Mouse (Mus musculus) limb, embryonic 15.5 days (tissue): ENCODE data around the gene Pde4c. TPM values are rescaled to one million over a fixed set of nuclear protein-coding genes. Genes with fewer than 3 reads are reported as not detected.

Experiments used
- ATAC-seq: fragments of 200-750 bp; cut with Nextera tagmentation; 2 replicates; pipeline ENCODE4 v1.8.0; 2017; ENCODE audit warnings: low read depth, moderate TSS enrichment; ENCODE audit not compliant: insufficient number of reproducible peaks, low FRiP score, low TSS enrichment
- H3K27ac ChIP-seq: fragments of 300-500 bp; sonication (generic); 2 replicates; pipeline ENCODE4 v1.5.1; 2015; ENCODE audit warnings: moderate library complexity, mild to moderate bottlenecking, inconsistent platforms
- H3K27me3 ChIP-seq: fragments of 300-500 bp; sonication (generic); 2 replicates; pipeline ENCODE4 v1.6.1; 2015; ENCODE audit warnings: inconsistent platforms
- H3K36me3 ChIP-seq: fragments of 300-500 bp; sonication (generic); 2 replicates; pipeline ENCODE4 v1.6.1; 2015; ENCODE audit warnings: inconsistent platforms
- H3K4me1 ChIP-seq: fragments of 300-500 bp; sonication (generic); 2 replicates; pipeline ENCODE4 v1.6.1; 2015; ENCODE audit warnings: inconsistent platforms
- H3K4me2 ChIP-seq: fragments of 300-500 bp; sonication (generic); 2 replicates; pipeline ENCODE4 v1.6.1; 2015; ENCODE audit warnings: mild to moderate bottlenecking, inconsistent platforms
- H3K4me3 ChIP-seq: fragments of 300-500 bp; sonication (generic); 2 replicates; pipeline ENCODE4 v1.5.1; 2015; ENCODE audit warnings: mild to moderate bottlenecking, inconsistent platforms
- H3K9ac ChIP-seq: fragments of 300-500 bp; sonication (generic); 2 replicates; pipeline ENCODE4 v1.6.1; 2015; ENCODE audit warnings: inconsistent platforms
- H3K9me3 ChIP-seq: fragments of 300-500 bp; sonication (generic); 2 replicates; pipeline ENCODE4 v1.6.1; 2016; ENCODE audit warnings: inconsistent platforms
- WGBS: fragments of 180-500 bp; shearing (Covaris S2); methylation state at CpG from one replicate; pipeline ENCODE4 v1.1.7; 2015; 5-methylcytosine and 5-hydroxymethylcytosine counted together
- polyA plus RNA-seq: library from polyadenylated mRNA; unstranded; fragments of >200 nt; fragmentation: Nextera tagmentation; extraction: Ambion mirVana; gene quantifications from 2 replicates; pipeline ENCODE4 v1.2.1, GENCODE M21; 2015

Pde4c gene
- polyA plus RNA-seq, 1 experiment from 2014 or later, result 0.05 TPM

- H3K9ac ChIP-seq, result no peak overlapping the region
- no peaks in the 10 kb centered on the region for H3K9me3 ChIP-seq
- no peaks in the 10 kb centered on the region for H3K36me3 ChIP-seq
- 91% methylated on average over 1 of the region's 1 CpGs for WGBS
- H3K4me3 ChIP-seq, result no peak overlapping the region
- no peak overlapping the region for H3K27ac ChIP-seq
- H3K27me3 ChIP-seq, result no peaks in the 10 kb centered on the region
- H3K4me1 ChIP-seq, result no peaks in the 10 kb centered on the region
- H3K4me2 ChIP-seq, result no peak overlapping the region
- no peak for ATAC-seq
Observed at GRCm38 (mm10) chr8:70710296-70710695, 13.2 kb upstream of the Pde4c start.

DNA sequence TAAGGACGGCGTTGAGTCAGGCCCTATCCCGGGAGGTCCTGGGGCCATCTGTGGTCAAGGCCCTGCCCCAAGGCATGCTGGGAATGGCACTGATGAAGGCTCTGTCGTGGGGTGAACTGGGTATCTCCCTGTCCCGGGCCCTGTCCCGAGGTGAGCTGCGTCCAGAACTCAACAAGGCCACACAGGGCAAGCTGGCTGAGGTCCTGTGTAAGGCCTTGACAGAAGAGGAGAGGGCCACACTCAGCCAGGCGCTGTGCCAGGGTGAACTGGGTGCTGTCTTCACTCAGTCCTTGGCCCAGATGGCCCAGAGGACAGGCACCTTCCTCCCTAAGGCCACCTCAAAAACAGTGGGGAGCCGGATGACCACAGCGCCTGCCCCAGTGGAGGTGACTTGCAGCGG, 12.5 kb upstream of the Pde4c start:
- Histone ChIP-seq H3K9ac (no peak overlapping the region), H3K9me3 (no peaks in the 10 kb centered on the region), H3K27ac (no peak overlapping the region), H3K4me1 (no peaks in the 10 kb centered on the region), H3K4me2 (no peak overlapping the region), H3K36me3 (no peaks in the 10 kb centered on the region), H3K27me3 (no peaks in the 10 kb centered on the region), H3K4me3 (no peak overlapping the region)
- 87% methylated on average over 11 of the region's 11 CpGs for WGBS
- ATAC-seq, result no peak

- Histone ChIP-seq H3K9me3 (no peaks in the 10 kb centered on the region), H3K4me3 (no peak overlapping the region), H3K27ac (no peak overlapping the region), H3K4me2 (no peak overlapping the region), H3K36me3 (no peaks in the 10 kb centered on the region), H3K9ac (no peak overlapping the region), H3K4me1 (peaks cover 3% of the 10 kb centered on the region; the same call in 1 of the 2 replicates), H3K27me3 (0 out of 2 replicates have a peak, but pooled peaks cover 7% of the 10 kb centered on the region)
- no peak for ATAC-seq
- WGBS, result 75% methylated on average over 7 of the region's 7 CpGs
Observed at GRCm38 (mm10) chr8:70713991-70714390, 9.5 kb upstream of the Pde4c start.

DNA sequence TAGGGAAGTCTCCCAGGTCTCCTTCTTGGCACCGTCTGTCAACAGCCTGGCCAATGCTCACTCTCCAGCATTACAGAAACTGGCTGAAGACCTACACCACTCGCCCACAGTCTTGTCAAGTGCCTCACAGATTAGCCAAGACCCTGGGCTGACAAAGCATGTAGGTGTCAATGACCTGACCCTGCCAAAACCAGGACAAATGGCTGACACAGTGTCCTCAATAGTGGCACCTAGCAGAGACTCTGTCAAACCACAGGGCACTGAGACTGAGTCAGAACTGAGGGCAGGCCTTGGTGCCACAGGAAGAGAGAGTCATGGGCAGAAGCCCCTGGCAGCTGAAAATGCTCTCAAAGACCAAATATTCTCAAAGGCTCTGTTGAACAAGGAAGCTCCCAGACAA, 8.4 kb upstream of the Pde4c start:
- no peak overlapping the region for H3K4me3 ChIP-seq
- ATAC-seq, result no peak
- WGBS, result 52% methylated on average over 2 of the region's 2 CpGs

GRCm38 (mm10) chr8:70716521-70717400, 6.8 kb upstream of the Pde4c start:
- no peak overlapping the region for H3K4me2 ChIP-seq
- no peaks in the 10 kb centered on the region for H3K9me3 ChIP-seq
- H3K4me1 ChIP-seq, result peaks cover 3% of the 10 kb centered on the region; the same call in 1 of the 2 replicates
- 84% methylated on average over 40 of the region's 40 CpGs for WGBS
- no peak for ATAC-seq
- no peak overlapping the region for H3K4me3 ChIP-seq
- no peak overlapping the region for H3K9ac ChIP-seq
- no peaks in the 10 kb centered on the region for H3K36me3 ChIP-seq
- 0 out of 2 replicates have a peak, but pooled peaks cover 7% of the 10 kb centered on the region for H3K27me3 ChIP-seq
- no peak overlapping the region for H3K27ac ChIP-seq

More for the DNA sequence above, 8.4 kb upstream of the Pde4c start:
- Histone ChIP-seq H3K9me3 (no peaks in the 10 kb centered on the region), H3K9ac (no peak overlapping the region), H3K36me3 (no peaks in the 10 kb centered on the region), H3K27ac (no peak overlapping the region), H3K4me2 (no peak overlapping the region), H3K4me1 (peaks cover 3% of the 10 kb centered on the region; the same call in 1 of the 2 replicates), H3K27me3 (0 out of 2 replicates have a peak, but pooled peaks cover 7% of the 10 kb centered on the region)

- no peaks in the 10 kb centered on the region for H3K36me3 ChIP-seq
- H3K4me2 ChIP-seq, result no peak within 1 kb of the TSS
- no peak within 1 kb of the TSS for H3K4me3 ChIP-seq
- WGBS, result 1% methylated on average over 19 of the region's 19 CpGs
- 0 out of 2 replicates have a peak, but pooled peaks cover 7% of the 10 kb centered on the region for H3K27me3 ChIP-seq
- H3K9me3 ChIP-seq, result no peaks in the 10 kb centered on the region
- ATAC-seq, result no peak
- no peak within 1 kb of the TSS for H3K27ac ChIP-seq
- H3K4me1 ChIP-seq, result peaks cover 3% of the 10 kb centered on the region; the same call in 1 of the 2 replicates
- H3K9ac ChIP-seq, result no peak within 1 kb of the TSS
Observed at GRCm38 (mm10) chr8:70718297-70718696, 5.2 kb upstream of the Pde4c start, which contains the start of gene Gm3336. TSS of gene Gm3336 (plus strand) at chr8:70718543.

- Histone ChIP-seq H3K4me3 (no peak overlapping the region), H3K4me2 (no peak overlapping the region), H3K9ac (no peak overlapping the region), H3K36me3 (no peaks in the 10 kb centered on the region), H3K27me3 (0 out of 2 replicates have a peak, but pooled peaks cover 7% of the 10 kb centered on the region), H3K4me1 (peaks cover 3% of the 10 kb centered on the region; the same call in 1 of the 2 replicates), H3K9me3 (no peaks in the 10 kb centered on the region), H3K27ac (no peak overlapping the region)
- 56% methylated on average over 9 of the region's 9 CpGs for WGBS
- ATAC-seq, result no peak
Observed at GRCm38 (mm10) chr8:70719796-70720270, 3.7 kb upstream of the Pde4c start.

GRCm38 (mm10) chr8:70720739-70721138, 2.8 kb upstream of the Pde4c start:
- H3K4me1 ChIP-seq, result peaks cover 3% of the 10 kb centered on the region; the same call in 1 of the 2 replicates
- 5% methylated on average over 3 of the region's 3 CpGs for WGBS
- 0 out of 2 replicates have a peak, but pooled peaks cover 8% of the 10 kb centered on the region for H3K27me3 ChIP-seq
- no peak overlapping the region for H3K9ac ChIP-seq
- H3K9me3 ChIP-seq, result no peaks in the 10 kb centered on the region
- ATAC-seq, result no peak
- H3K4me3 ChIP-seq, result no peak overlapping the region
- H3K4me2 ChIP-seq, result no peak overlapping the region
- no peaks in the 10 kb centered on the region for H3K36me3 ChIP-seq
- no peak overlapping the region for H3K27ac ChIP-seq

GRCm38 (mm10) chr8:70721601-70722000, 1.9 kb upstream of the Pde4c start:
- H3K27me3 ChIP-seq, result peaks cover 15% of the 10 kb centered on the region
- H3K4me3 ChIP-seq, result no peak overlapping the region
- no peak overlapping the region for H3K4me2 ChIP-seq
- 78% methylated on average over 8 of the region's 8 CpGs for WGBS
- peaks cover 3% of the 10 kb centered on the region; the same call in 1 of the 2 replicates for H3K4me1 ChIP-seq
- no peaks in the 10 kb centered on the region for H3K9me3 ChIP-seq
- H3K36me3 ChIP-seq, result no peaks in the 10 kb centered on the region
- ATAC-seq, result no peak
- no peak overlapping the region for H3K27ac ChIP-seq
- H3K9ac ChIP-seq, result no peak overlapping the region

DNA sequence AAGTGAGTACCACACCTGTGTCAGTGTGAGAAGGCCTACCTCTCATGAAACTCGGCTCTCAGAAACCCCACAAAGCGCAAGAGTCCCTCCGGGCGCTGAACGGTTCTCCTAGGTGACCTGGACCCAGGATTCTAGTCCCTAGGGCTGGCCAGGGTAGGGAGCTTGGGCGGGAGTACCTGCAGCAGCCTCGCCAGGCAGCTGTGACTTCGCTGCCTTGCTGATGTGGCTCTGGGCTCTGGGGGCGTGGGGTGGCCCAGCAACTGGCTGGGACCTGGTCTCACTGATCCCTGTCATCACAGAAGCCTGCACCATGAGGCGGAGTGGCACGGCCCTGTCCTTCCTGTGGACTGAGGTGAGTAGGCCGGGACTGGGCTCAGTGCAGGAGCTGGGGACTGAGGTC, 696 bp downstream of the Pde4c start:
- H3K9me3 ChIP-seq, result no peaks in the 10 kb centered on the region
- WGBS, result 78% methylated on average over 12 of the region's 12 CpGs
- H3K27ac ChIP-seq, result no peak overlapping the region
- no peak overlapping the region for H3K4me2 ChIP-seq
- ATAC-seq, result no peak
- peaks cover 33% of the 10 kb centered on the region for H3K27me3 ChIP-seq
- H3K9ac ChIP-seq, result no peak overlapping the region
- H3K36me3 ChIP-seq, result no peaks in the 10 kb centered on the region
- H3K4me3 ChIP-seq, result no peak overlapping the region
- no peaks in the 10 kb centered on the region for H3K4me1 ChIP-seq

- H3K4me3 ChIP-seq, result no peak overlapping the region
- H3K9me3 ChIP-seq, result no peaks in the 10 kb centered on the region
- H3K4me1 ChIP-seq, result peaks cover 7% of the 10 kb centered on the region
- WGBS, result 25% methylated on average over 14 of the region's 14 CpGs
- peaks cover 49% of the 10 kb centered on the region for H3K27me3 ChIP-seq
- H3K27ac ChIP-seq, result no peak overlapping the region
- ATAC-seq, result no peak
- no peaks in the 10 kb centered on the region for H3K36me3 ChIP-seq
- no peak overlapping the region for H3K9ac ChIP-seq
- no peak overlapping the region for H3K4me2 ChIP-seq
Observed at GRCm38 (mm10) chr8:70725792-70726447, 2.4 kb downstream of the Pde4c start.

DNA sequence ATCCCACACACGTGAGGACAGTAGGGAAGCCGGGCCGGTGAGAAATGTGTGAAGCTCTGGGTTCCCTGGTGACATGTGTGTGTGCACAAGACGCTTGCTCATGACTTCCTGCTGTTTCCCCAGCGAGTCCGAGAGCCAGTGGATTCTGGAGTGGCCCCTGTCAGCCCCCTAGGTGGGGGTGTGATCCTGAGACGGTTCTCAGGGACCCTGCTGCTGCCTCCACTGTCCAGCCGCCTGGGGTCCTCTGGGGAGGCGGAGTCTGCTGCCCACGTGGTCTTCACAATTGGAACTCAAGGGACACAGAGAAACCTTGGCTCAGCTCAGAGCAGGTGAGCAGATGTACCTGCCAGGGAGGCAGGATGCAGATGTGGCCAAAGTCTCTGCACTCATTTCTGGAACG, 3.2 kb downstream of the Pde4c start:
- H3K4me1 ChIP-seq, result peaks cover 7% of the 10 kb centered on the region
- no peak overlapping the region for H3K9ac ChIP-seq
- 45% methylated on average over 11 of the region's 11 CpGs for WGBS
- H3K9me3 ChIP-seq, result no peaks in the 10 kb centered on the region
- no peak overlapping the region for H3K4me2 ChIP-seq
- H3K36me3 ChIP-seq, result no peaks in the 10 kb centered on the region
- no peak overlapping the region for H3K4me3 ChIP-seq
- H3K27me3 ChIP-seq, result peaks cover 57% of the 10 kb centered on the region
- H3K27ac ChIP-seq, result no peak overlapping the region
- no peak for ATAC-seq
